Comparison of ENCODE assay signal across 25 mouse cellular contexts in the genomic region with DNA sequence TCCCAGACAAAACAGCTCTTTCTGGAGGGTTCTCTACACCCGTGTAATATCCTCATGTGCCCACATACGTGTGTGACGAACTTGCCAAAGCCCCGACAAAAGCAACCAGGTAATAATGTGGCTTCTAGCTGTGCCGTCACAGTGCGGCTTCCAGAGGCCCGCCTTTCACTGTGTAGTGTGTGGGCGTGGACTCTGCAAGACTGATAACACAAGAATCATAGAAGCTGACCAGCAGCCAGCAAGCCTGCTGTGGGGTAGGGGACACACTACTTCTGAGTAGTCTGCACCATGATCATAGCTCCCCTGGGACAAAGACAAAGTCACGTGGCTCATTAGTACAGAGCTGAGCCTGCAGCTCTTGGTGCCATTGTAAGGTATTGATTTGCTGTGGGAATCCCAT. TPM values are rescaled to one million over a fixed set of nuclear protein-coding genes. Genes with fewer than 3 reads are reported as not detected.
DNase-seq lines count a peak whose midpoint lies in the region; ATAC-seq and TF ChIP-seq lines count a peak whose summit lies in the region.
"Had no signal": no experiment of that assay in that cellular context is flagged by ENCODE, and none has a peak within 500 bp of the region (broad histone marks: within the 10 kb centered on the region; RNA-seq: fewer than 3 reads in every experiment).

No protein-coding gene starts in this region.

- no peak for TF ChIP-seq RAD21 in MEL (IDR thresholded peaks at IDR 0.05; ENCODE audit: low read depth, low read length)

- ATAC-seq in heart, embryonic 16.5 days (replicated peaks; ENCODE audit: extremely low read depth, insufficient read depth, low FRiP score), result peak; percentile 66
- ATAC-seq in stomach, embryonic 16.5 days (ENCODE audit: insufficient read depth, low FRiP score), result 0 out of 2 replicates have a peak, but pooled peaks have one; percentile 14
- ATAC-seq in hindbrain, embryonic 14.5 days (ENCODE audit: low FRiP score), result no peak
- ATAC-seq: forebrain, embryonic 14.5 days; inflammation-experienced regulatory T-cells, adult 6 months; liver, postnatal 0 days had no signal

- H3K9me3 ChIP-seq in heart, embryonic 16.5 days (replicated peaks; ENCODE audit: control insufficient read depth, low read length), result no peaks in the 10 kb centered on the region
- no peaks in the 10 kb centered on the region for H3K9me3 ChIP-seq in MEL (replicated peaks; ENCODE audit: insufficient read depth, low read length)
- H3K9me3 ChIP-seq in stomach, embryonic 16.5 days (replicated peaks; ENCODE audit: control insufficient read depth, low read length), result no peaks in the 10 kb centered on the region
- H3K9me3 ChIP-seq in hindbrain, embryonic 14.5 days (ENCODE audit: control insufficient read depth, low read length), result no peaks in the 10 kb centered on the region
- H3K9me3 ChIP-seq: hindbrain, embryonic 15.5 days; limb, embryonic 12.5 days; megakaryocyte, embryonic 14.5 days; stomach, embryonic 15.5 days had no signal

- TF ChIP-seq EP300 in MEL (IDR thresholded peaks at IDR 0.05; ENCODE audit: low read depth in 1 of 2, low read length in 2 of 2), result no peak

- no peaks in the 10 kb centered on the region for H3K79me2 ChIP-seq in MEL (ENCODE audit: control insufficient read depth, insufficient read depth, low read length, poor library complexity)

- peaks cover 45% of the 10 kb centered on the region for H3K36me3 ChIP-seq in heart, embryonic 16.5 days (ENCODE audit: control insufficient read depth, insufficient read depth)
- H3K36me3 ChIP-seq in MEL (ENCODE audit: control insufficient read depth in 1 of 2, insufficient read depth in 2 of 2, low read length in 2 of 2), result peaks cover under 1 to 34% of the 10 kb centered on the region in 2 experiments; a peak in 3 of 4 replicates
- H3K36me3 ChIP-seq in stomach, embryonic 16.5 days (ENCODE audit: control insufficient read depth, insufficient read depth, low read length), result peaks cover 4% of the 10 kb centered on the region; the same call in 1 of the 2 replicates
- peaks cover 94% of the 10 kb centered on the region for H3K36me3 ChIP-seq in hindbrain, embryonic 14.5 days (replicated peaks; ENCODE audit: control insufficient read depth, insufficient read depth)

- no peak for TF ChIP-seq POLR2A in MEL (IDR thresholded peaks at IDR 0.05; ENCODE audit: control insufficient read depth in 1 of 2, insufficient read depth in 1 of 2, low read depth in 1 of 2, low read length in 2 of 2, poor library complexity in 1 of 2)

- no peak overlapping the region for H3K9ac ChIP-seq in heart, embryonic 16.5 days (ENCODE audit: low read length)
- H3K9ac ChIP-seq in MEL (ENCODE audit: control insufficient read depth, low read depth, low read length, poor library complexity, severe bottlenecking), result no peak overlapping the region
- H3K9ac ChIP-seq in stomach, embryonic 16.5 days (ENCODE audit: low read length), result no peak overlapping the region
- H3K9ac ChIP-seq in hindbrain, embryonic 14.5 days, result no peak overlapping the region
- H3K9ac ChIP-seq: hindbrain, embryonic 15.5 days; limb, embryonic 12.5 days; liver, postnatal 0 days; stomach, embryonic 15.5 days had no signal

- H3K27me3 ChIP-seq in heart, embryonic 16.5 days (ENCODE audit: control insufficient read depth, insufficient read depth, low read length), result no peaks in the 10 kb centered on the region
- no peaks in the 10 kb centered on the region for H3K27me3 ChIP-seq in MEL (ENCODE audit: control insufficient read depth in 1 of 2, insufficient read depth in 2 of 2, low read length in 2 of 2)
- no peaks in the 10 kb centered on the region for H3K27me3 ChIP-seq in stomach, embryonic 16.5 days (ENCODE audit: control insufficient read depth, insufficient read depth, low read length)
- H3K27me3 ChIP-seq in hindbrain, embryonic 14.5 days (ENCODE audit: control insufficient read depth, insufficient read depth, low read length), result no peaks in the 10 kb centered on the region
- H3K27me3 ChIP-seq: hindbrain, embryonic 15.5 days; limb, embryonic 12.5 days; megakaryocyte, embryonic 14.5 days; stomach, embryonic 15.5 days had no signal

- no peak for DNase-seq in heart, adult 18-20 months
- peak; percentile 39 for DNase-seq in MEL (ENCODE audit: low read depth, low spot score)
- DNase-seq in c-Kit-positive CD71-positive TER-119-positive erythroid progenitor cells, embryonic 14.5 days (ENCODE audit: low spot score), result peak; percentile 5
- no peak for DNase-seq in hindbrain, embryonic 14.5 days (ENCODE audit: low spot score)
- DNase-seq: adrenal gland, postnatal 10 days; B cell, adult 2 months; cerebellum, adult 11 months; cerebellum, adult 9-10 months; cerebellum, postnatal 36 days; gastrocnemius, postnatal 14 days; kidney, adult 11 months; kidney, postnatal 14 days; liver, postnatal 0 days; lung, postnatal 36 days; midbrain, embryonic 14.5 days; right cerebral cortex, postnatal 25 days; thymus, adult 2 months had no signal

- H3K4me1 ChIP-seq in heart, embryonic 16.5 days (ENCODE audit: control insufficient read depth, insufficient read depth, low read length), result no peaks in the 10 kb centered on the region
- H3K4me1 ChIP-seq in MEL (ENCODE audit: control insufficient read depth in 1 of 2, insufficient read depth in 2 of 2, low read length in 2 of 2), result peaks cover 7 to 33% of the 10 kb centered on the region in 2 experiments
- H3K4me1 ChIP-seq in stomach, embryonic 16.5 days (ENCODE audit: control insufficient read depth, insufficient read depth, low read length), result peaks cover 7% of the 10 kb centered on the region; the same call in 1 of the 2 replicates
- no peaks in the 10 kb centered on the region for H3K4me1 ChIP-seq in hindbrain, embryonic 14.5 days (replicated peaks; ENCODE audit: control insufficient read depth, insufficient read depth, low read length)
- H3K4me1 ChIP-seq: hindbrain, embryonic 15.5 days; limb, embryonic 12.5 days had no signal

- WGBS in heart, embryonic 16.5 days, result 61% methylated on average over 9 of the region's 9 CpGs
- 83% methylated on average over 9 of the region's 9 CpGs for WGBS in stomach, embryonic 16.5 days
- WGBS in hindbrain, embryonic 14.5 days, result 93% methylated on average over 9 of the region's 9 CpGs

- no peak overlapping the region for H3K27ac ChIP-seq in heart, embryonic 16.5 days (ENCODE audit: low read length)
- H3K27ac ChIP-seq in MEL (ENCODE audit: control insufficient read depth, low read depth, low read length), result no peak overlapping the region
- H3K27ac ChIP-seq in stomach, embryonic 16.5 days (ENCODE audit: low read length), result no peak overlapping the region
- H3K27ac ChIP-seq in hindbrain, embryonic 14.5 days, result no peak overlapping the region
- H3K27ac ChIP-seq: hindbrain, embryonic 15.5 days; limb, embryonic 12.5 days; stomach, embryonic 15.5 days had no signal

- no peak overlapping the region for H3K4me2 ChIP-seq in heart, embryonic 16.5 days (ENCODE audit: low read depth, low read length)
- H3K4me2 ChIP-seq in stomach, embryonic 16.5 days (ENCODE audit: low read depth, low read length), result no peak overlapping the region
- no peak overlapping the region for H3K4me2 ChIP-seq in hindbrain, embryonic 14.5 days (replicated peaks)
- H3K4me2 ChIP-seq: hindbrain, embryonic 15.5 days; limb, embryonic 12.5 days; stomach, embryonic 15.5 days had no signal

- TF ChIP-seq CTCF in MEL (IDR thresholded peaks at IDR 0.05 in 2 of 3, conservative IDR thresholded peaks at IDR 0.05 in 1 of 3; ENCODE audit: control insufficient read depth in 1 of 3, insufficient read depth in 1 of 3, low read depth in 2 of 3, low read length in 3 of 3, poor library complexity in 1 of 3, severe bottlenecking in 1 of 3), result no peak

- no peak overlapping the region for H3K4me3 ChIP-seq in heart, embryonic 16.5 days (ENCODE audit: low read length)
- H3K4me3 ChIP-seq in MEL (ENCODE audit: control insufficient read depth in 1 of 2, insufficient read depth in 1 of 2, low read depth in 2 of 2, low read length in 2 of 2), result no peak overlapping the region
- no peak overlapping the region for H3K4me3 ChIP-seq in stomach, embryonic 16.5 days (replicated peaks; ENCODE audit: low read length)
- H3K4me3 ChIP-seq in hindbrain, embryonic 14.5 days (replicated peaks; ENCODE audit: low read length), result no peak overlapping the region
- H3K4me3 ChIP-seq: hindbrain, embryonic 15.5 days; limb, embryonic 12.5 days; megakaryocyte, embryonic 14.5 days; stomach, embryonic 15.5 days had no signal

TF ChIP-seq in MEL, 35 proteins besides CTCF, POLR2A, EP300 and RAD21:
- TF ChIP-seq USF1 (IDR thresholded peaks at IDR 0.05; ENCODE audit: low read depth, low read length), result no peak
- TF ChIP-seq GATA1 (IDR thresholded peaks at IDR 0.05; ENCODE audit: low read depth, low read length), result peak; percentile 40; the same call in 1 of the 2 replicates

RNA-seq across cellular contexts. Expression of gene Atf1, which starts 41.4 kb away (rescaled TPM):
- polyA plus RNA-seq in heart, embryonic 16.5 days (2015; fragmentation: Nextera tagmentation; extraction: Ambion mirVana), result 35.6 and 44.1 TPM in 2 replicates
- total RNA-seq in heart, adult 18-20 months (2021), result 10 to 100 TPM; 52.5 to 53.5 TPM
- total RNA-seq in MEL (2012; rRNA removed), result 41.8 and 44.0 TPM in 2 replicates
- 100 to 1,000 TPM; 183 to 854 TPM for polyA plus RNA-seq in MEL (2012; ENCODE audit: insufficient read depth in 1 of 2, insufficient read length in 2 of 2, low read depth in 1 of 2, low replicate concordance in 2 of 2, missing spikeins in 1 of 2)
- 34.0 and 40.4 TPM in 2 replicates for polyA plus RNA-seq in stomach, embryonic 16.5 days (2015; fragmentation: Nextera tagmentation; extraction: Ambion mirVana)
- 12.2 and 13.2 TPM in 2 replicates for polyA plus RNA-seq in hindbrain, embryonic 14.5 days (2014; fragmentation: Nextera tagmentation; extraction: Ambion mirVana)

Comparison
In these comparisons a context has a peak if more than half of its experiments do, and no peak if none do; other contexts are left out.
1. DNase-seq: peak in MEL (single experiment) and c-Kit-positive CD71-positive TER-119-positive erythroid progenitor cells, embryonic 14.5 days (single experiment); none in heart, adult 18-20 months (0 of 2) and hindbrain, embryonic 14.5 days (single experiment).